In the genomic region with DNA sequence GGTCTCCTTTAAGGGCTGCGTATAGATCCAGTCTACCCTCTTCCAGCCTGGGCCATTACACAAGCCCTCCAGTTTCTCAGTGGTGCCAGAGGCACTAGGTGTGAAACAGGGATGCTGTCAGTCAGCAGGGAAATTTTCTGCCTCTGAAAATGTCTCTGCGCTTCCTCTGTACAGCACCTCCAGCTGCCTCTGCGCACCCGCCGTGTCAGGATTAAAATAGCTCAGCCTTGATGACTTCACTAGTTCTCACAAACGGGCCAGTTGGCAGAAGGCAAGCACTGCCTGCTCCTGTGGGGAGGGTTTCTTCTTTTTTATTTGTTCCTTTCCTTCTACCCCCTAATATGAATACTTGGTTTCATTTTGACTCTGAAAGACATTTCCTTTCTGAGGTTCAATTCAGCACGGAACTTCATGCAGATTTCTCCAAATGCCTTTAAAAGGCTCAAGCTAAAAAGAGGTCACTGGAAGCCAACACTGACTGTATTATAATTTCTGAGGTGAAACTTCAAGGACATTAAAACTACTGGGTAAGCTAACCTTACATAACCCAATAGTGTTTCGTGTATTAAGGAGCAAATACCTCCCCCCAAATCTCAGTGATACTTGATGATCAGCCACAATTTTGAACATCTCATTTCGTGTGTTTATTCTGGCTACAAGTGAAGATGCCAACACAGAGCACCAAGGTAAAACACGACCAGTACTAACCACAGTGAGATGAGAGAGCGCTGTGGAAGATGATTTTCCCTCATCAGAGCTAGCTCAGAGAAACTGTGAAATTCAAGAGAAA, we compare ENCODE assay signal across 9 mouse cellular contexts.
DNase-seq lines count a peak whose midpoint lies in the region; ATAC-seq lines count a peak whose summit lies in the region.
"Had no signal": no experiment of that assay in that cellular context is flagged by ENCODE, and none has a peak within 500 bp of the region (broad histone marks: within the 10 kb centered on the region; RNA-seq: fewer than 3 reads in every experiment).

No protein-coding gene starts in this region.

- 0 out of 2 replicates have a peak overlapping the region, but pooled peaks have one; percentile 25 for H3K27ac ChIP-seq in forebrain, embryonic 12.5 days
- no peak overlapping the region for H3K27ac ChIP-seq in forebrain, embryonic 13.5 days
- H3K27ac ChIP-seq in embryonic facial prominence, embryonic 10.5 days (replicated peaks): no peak overlapping the region
- H3K27ac ChIP-seq in heart, embryonic 12.5 days (ENCODE audit: poor library complexity, severe bottlenecking): peak overlapping the region; percentile 65
- H3K27ac ChIP-seq in midbrain, embryonic 12.5 days (replicated peaks): 0 out of 2 replicates have a peak overlapping the region, but pooled peaks have one; percentile 17
- H3K27ac ChIP-seq: neural tube, embryonic 12.5 days had no signal

- ATAC-seq in forebrain, embryonic 12.5 days (ENCODE audit: low FRiP score): no peak
- no peak for ATAC-seq in forebrain, embryonic 13.5 days
- peak; percentile 73 for ATAC-seq in activated CD4-positive, CD25-positive, alpha-beta regulatory T cell, adult 4 months
- 0 out of 2 replicates have a peak, but pooled peaks have one; percentile 66 for ATAC-seq in heart, embryonic 12.5 days (ENCODE audit: insufficient number of reproducible peaks, low FRiP score)
- no peak; the same call in 1 of the 2 replicates for ATAC-seq in midbrain, embryonic 12.5 days (ENCODE audit: low FRiP score, low read depth)

- H3K9ac ChIP-seq in forebrain, embryonic 12.5 days: no peak overlapping the region
- H3K9ac ChIP-seq in forebrain, embryonic 13.5 days: no peak overlapping the region
- H3K9ac ChIP-seq in heart, embryonic 12.5 days: no peak overlapping the region
- no peak overlapping the region for H3K9ac ChIP-seq in midbrain, embryonic 12.5 days (replicated peaks)
- H3K9ac ChIP-seq: neural tube, embryonic 12.5 days had no signal

- peak; percentile 14 for DNase-seq in embryonic facial prominence, embryonic 10.5 days (ENCODE audit: low spot score)
- peak; percentile 59 for DNase-seq in layer of hippocampus, adult 9-10 months (ENCODE audit: low spot score)
- peak; percentile 82 for DNase-seq in splenic B cell, adult 2 months (ENCODE audit: low read depth, low spot score)

- 67% methylated on average over 11 of the region's 11 CpGs for WGBS in forebrain, embryonic 12.5 days
- WGBS in forebrain, embryonic 13.5 days: 67% methylated on average over 11 of the region's 11 CpGs
- WGBS in embryonic facial prominence, embryonic 10.5 days: 75% methylated on average over 11 of the region's 11 CpGs
- 37% methylated on average over 11 of the region's 11 CpGs for WGBS in heart, embryonic 12.5 days
- 53% methylated on average over 11 of the region's 11 CpGs for WGBS in midbrain, embryonic 12.5 days

- H3K4me2 ChIP-seq in forebrain, embryonic 12.5 days: no peak overlapping the region
- H3K4me2 ChIP-seq in forebrain, embryonic 13.5 days: no peak overlapping the region
- H3K4me2 ChIP-seq in heart, embryonic 12.5 days: peak overlapping the region; percentile 4; the same call in 1 of the 2 replicates
- no peak overlapping the region for H3K4me2 ChIP-seq in midbrain, embryonic 12.5 days (replicated peaks)
- H3K4me2 ChIP-seq: neural tube, embryonic 12.5 days had no signal

- H3K27me3 ChIP-seq in forebrain, embryonic 12.5 days: no peaks in the 10 kb centered on the region
- no peaks in the 10 kb centered on the region for H3K27me3 ChIP-seq in forebrain, embryonic 13.5 days
- H3K27me3 ChIP-seq in embryonic facial prominence, embryonic 10.5 days (replicated peaks; ENCODE audit: low read depth, poor library complexity, severe bottlenecking): no peaks in the 10 kb centered on the region
- no peaks in the 10 kb centered on the region for H3K27me3 ChIP-seq in heart, embryonic 12.5 days (replicated peaks)
- H3K27me3 ChIP-seq in midbrain, embryonic 12.5 days: no peaks in the 10 kb centered on the region
- no peaks in the 10 kb centered on the region for H3K27me3 ChIP-seq in splenic B cell, adult 2 months (ENCODE audit: control insufficient read depth, insufficient read depth, low read length, poor library complexity, severe bottlenecking)
- H3K27me3 ChIP-seq: neural tube, embryonic 12.5 days had no signal

- no peaks in the 10 kb centered on the region for H3K9me3 ChIP-seq in forebrain, embryonic 12.5 days
- H3K9me3 ChIP-seq in forebrain, embryonic 13.5 days (replicated peaks): no peaks in the 10 kb centered on the region
- no peaks in the 10 kb centered on the region for H3K9me3 ChIP-seq in embryonic facial prominence, embryonic 10.5 days
- no peaks in the 10 kb centered on the region for H3K9me3 ChIP-seq in heart, embryonic 12.5 days (replicated peaks)
- H3K9me3 ChIP-seq in midbrain, embryonic 12.5 days: no peaks in the 10 kb centered on the region
- H3K9me3 ChIP-seq: neural tube, embryonic 12.5 days had no signal

- H3K4me1 ChIP-seq in forebrain, embryonic 12.5 days: peaks cover 12% of the 10 kb centered on the region
- peaks cover 26% of the 10 kb centered on the region for H3K4me1 ChIP-seq in forebrain, embryonic 13.5 days
- H3K4me1 ChIP-seq in embryonic facial prominence, embryonic 10.5 days: peaks cover 11% of the 10 kb centered on the region
- H3K4me1 ChIP-seq in heart, embryonic 12.5 days (replicated peaks): peaks cover 16% of the 10 kb centered on the region
- H3K4me1 ChIP-seq in midbrain, embryonic 12.5 days: peaks cover 16% of the 10 kb centered on the region

- no peak overlapping the region for H3K4me3 ChIP-seq in forebrain, embryonic 12.5 days (replicated peaks)
- no peak overlapping the region for H3K4me3 ChIP-seq in forebrain, embryonic 13.5 days
- no peak overlapping the region for H3K4me3 ChIP-seq in embryonic facial prominence, embryonic 10.5 days
- no peak overlapping the region for H3K4me3 ChIP-seq in heart, embryonic 12.5 days
- no peak overlapping the region for H3K4me3 ChIP-seq in midbrain, embryonic 12.5 days
- H3K4me3 ChIP-seq: neural tube, embryonic 12.5 days had no signal

- H3K36me3 ChIP-seq in forebrain, embryonic 12.5 days (replicated peaks): no peaks in the 10 kb centered on the region
- 0 out of 2 replicates have a peak, but pooled peaks cover 3% of the 10 kb centered on the region for H3K36me3 ChIP-seq in forebrain, embryonic 13.5 days (ENCODE audit: poor library complexity, severe bottlenecking)
- peaks cover 24% of the 10 kb centered on the region; the same call in 1 of the 2 replicates for H3K36me3 ChIP-seq in embryonic facial prominence, embryonic 10.5 days (replicated peaks)
- no peaks in the 10 kb centered on the region for H3K36me3 ChIP-seq in heart, embryonic 12.5 days
- no peaks in the 10 kb centered on the region for H3K36me3 ChIP-seq in midbrain, embryonic 12.5 days
- H3K36me3 ChIP-seq in splenic B cell, adult 2 months (ENCODE audit: control insufficient read depth, insufficient read depth, low read length, poor library complexity, severe bottlenecking): no peaks in the 10 kb centered on the region
- H3K36me3 ChIP-seq: neural tube, embryonic 12.5 days had no signal

Comparison
In these comparisons a context has a peak if more than half of its experiments do, and no peak if none do; other contexts are left out.
1. H3K27ac ChIP-seq: peak in forebrain, embryonic 12.5 days (single experiment), heart, embryonic 12.5 days (single experiment) and midbrain, embryonic 12.5 days (single experiment); none in forebrain, embryonic 13.5 days (single experiment) and embryonic facial prominence, embryonic 10.5 days (single experiment).
2. ATAC-seq: peak in activated CD4-positive, CD25-positive, alpha-beta regulatory T cell, adult 4 months (single experiment) and heart, embryonic 12.5 days (single experiment); none in forebrain, embryonic 12.5 days (single experiment), forebrain, embryonic 13.5 days (single experiment) and midbrain, embryonic 12.5 days (single experiment).
3. DNase-seq: peak in every context shown above with its lines; median percentile 82 in splenic B cell, adult 2 months; 59 in layer of hippocampus, adult 9-10 months; 14 in embryonic facial prominence, embryonic 10.5 days.